Mouse (Mus musculus) left cerebral cortex, adult 9 months (tissue): ENCODE data around the gene Gm21970.

ENCODE experiments used
- DNase-seq, 2 experiments: peaks; one replicate each; pipeline ENCODE4 v3.0.0; 2022; ENCODE audit warnings: low spot score in 2 of 2

The Gm21970 gene

GRCm38 (mm10) chr16:91372577-91373472, 18.7 kb upstream of the Gm21970 start, which contains the start of gene Ifnar2:
Gene Ifnar2, plus strand, starts transcription at chr16:91372783.
- DNase-seq: peak; percentile 42 to 68

GRCm38 (mm10) chr16:91373473-91374252, 17.9 kb upstream of the Gm21970 start:
- DNase-seq: no peak

GRCm38 (mm10) chr16:91374253-91374634, 17.3 kb upstream of the Gm21970 start:
- DNase-seq: no peak

GRCm38 (mm10) chr16:91376701-91377100, 14.8 kb upstream of the Gm21970 start:
- DNase-seq: no peak

GRCm38 (mm10) chr16:91378431-91378986, 13.0 kb upstream of the Gm21970 start:
- DNase-seq: no peak

- no peak for DNase-seq
Observed at GRCm38 (mm10) chr16:91378991-91379390, 12.5 kb upstream of the Gm21970 start.

- DNase-seq: no peak
Observed at GRCm38 (mm10) chr16:91379412-91379811, 12.1 kb upstream of the Gm21970 start.

GRCm38 (mm10) chr16:91380151-91380550, 11.4 kb upstream of the Gm21970 start:
- DNase-seq: no peak

- DNase-seq: no peak
Observed at GRCm38 (mm10) chr16:91381606-91382005, 9.9 kb upstream of the Gm21970 start.

- DNase-seq: no peak
Observed at GRCm38 (mm10) chr16:91382261-91382790, 9.2 kb upstream of the Gm21970 start.

GRCm38 (mm10) chr16:91384221-91384620, 7.3 kb upstream of the Gm21970 start:
- DNase-seq: no peak

GRCm38 (mm10) chr16:91385621-91386020, 5.9 kb upstream of the Gm21970 start:
- no peak for DNase-seq

GRCm38 (mm10) chr16:91386419-91387120, 5.0 kb upstream of the Gm21970 start:
- no peak for DNase-seq

GRCm38 (mm10) chr16:91387121-91387486, 4.4 kb upstream of the Gm21970 start:
- no peak for DNase-seq

- no peak for DNase-seq
Observed at GRCm38 (mm10) chr16:91390100-91390499, 1.4 kb upstream of the Gm21970 start.

GRCm38 (mm10) chr16:91394826-91395410, 3.4 kb downstream of the Gm21970 start:
- DNase-seq: no peak

- no peak for DNase-seq
Observed at GRCm38 (mm10) chr16:91395633-91396392, 4.3 kb downstream of the Gm21970 start.

GRCm38 (mm10) chr16:91396844-91397537, 5.5 kb downstream of the Gm21970 start:
- no peak for DNase-seq

GRCm38 (mm10) chr16:91398030-91398429, 6.5 kb downstream of the Gm21970 start:
- DNase-seq: no peak

GRCm38 (mm10) chr16:91398944-91399343, 7.4 kb downstream of the Gm21970 start:
- DNase-seq: no peak
